Mouse (Mus musculus) ES-Bruce4 (cell line): Measurements from ENCODE around the gene Aoc1.

Experiments
- CTCF ChIP-seq: IDR thresholded peaks from one replicate; pipeline ENCODE4 v1.8.1; 2011; ENCODE audit warnings: low read depth, low read length
- POLR2A ChIP-seq: IDR thresholded peaks from one replicate; pipeline ENCODE4 v1.8.1; 2011; ENCODE audit warnings: low read length; ENCODE audit not compliant: insufficient read depth

GRCm38 (mm10) chr6:48929595-48929994 is 56.9 kb downstream of the Aoc1 start, which contains the start of gene 1600015I10Rik:
- no peak for TF ChIP-seq POLR2A
- no peak for TF ChIP-seq CTCF
